Mouse (Mus musculus): ENCODE measurements around the gene Adh7. TPM values are rescaled to one million over a fixed set of nuclear protein-coding genes. Genes with fewer than 3 reads are reported as not detected.

The Adh7 gene
- polyA plus RNA-seq, 1 experiment, result 11.9 TPM

DNA sequence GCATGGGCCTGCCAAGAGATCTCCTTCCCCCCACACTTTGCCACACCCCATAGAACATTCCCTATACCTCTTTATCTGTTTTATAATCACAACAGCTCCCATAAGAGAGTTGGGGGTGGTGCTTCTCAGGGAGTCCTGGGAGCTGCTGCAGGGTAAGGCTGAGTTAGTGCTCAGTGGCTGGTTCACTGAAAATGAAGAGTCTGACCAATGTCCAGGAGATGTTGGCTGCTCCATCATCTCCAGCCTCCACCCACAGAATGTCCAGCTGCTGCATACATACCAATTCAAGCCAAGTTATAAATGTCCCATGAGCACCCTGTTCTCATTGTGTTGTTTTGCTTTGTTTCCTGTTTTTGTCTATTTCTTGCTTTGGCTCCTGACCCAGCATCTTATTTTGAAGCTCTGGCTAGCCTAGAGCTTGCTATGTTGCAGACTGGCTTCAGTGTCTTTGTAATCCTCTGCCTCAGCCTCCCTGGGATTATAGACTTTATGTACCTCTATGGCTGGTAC is 29.0 kb downstream of the Adh7 start:
- Histone ChIP-seq H3K27ac (ENCODE audit: insufficient read depth, low read length) (no peak overlapping the region), H3K4me3 (ENCODE audit: insufficient read depth, low read length) (no peak overlapping the region)
- TF ChIP-seq POLR2A (IDR thresholded peaks at IDR 0.05; ENCODE audit: low read depth, low read length), result no peak
- TF ChIP-seq CTCF (IDR thresholded peaks at IDR 0.05; ENCODE audit: borderline replicate concordance, insufficient read depth, low read length), result no peak

DNA sequence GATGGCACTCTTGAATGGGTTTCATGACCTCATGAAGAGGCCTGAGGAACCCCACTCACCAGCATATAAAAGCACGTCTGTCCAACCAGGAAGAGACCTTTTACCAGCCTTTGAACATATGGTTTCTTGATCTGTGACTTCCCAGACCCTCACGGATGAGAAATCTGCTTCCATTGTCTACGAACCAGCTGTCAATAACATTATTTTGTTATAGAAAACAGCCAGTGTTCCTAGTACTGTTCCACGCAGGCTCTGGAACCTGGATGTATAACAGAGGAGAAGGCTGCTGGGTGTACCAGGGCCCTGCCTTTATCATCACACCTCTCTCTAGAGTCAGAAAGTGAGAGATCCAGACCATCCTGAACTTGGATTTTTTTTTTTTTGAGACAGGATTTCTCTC is 29.7 kb downstream of the Adh7 start:
- Histone ChIP-seq H3K4me3 (ENCODE audit: insufficient read depth, low read length) (no peak overlapping the region), H3K4me1 (ENCODE audit: control insufficient read depth, insufficient read depth, low read length) (no peaks in the 10 kb centered on the region), H3K27ac (ENCODE audit: insufficient read depth, low read length) (no peak overlapping the region)
- TF ChIP-seq CTCF (IDR thresholded peaks at IDR 0.05; ENCODE audit: borderline replicate concordance, insufficient read depth, low read length), result no peak
- no peak for TF ChIP-seq POLR2A (IDR thresholded peaks at IDR 0.05; ENCODE audit: low read depth, low read length)

More for the DNA sequence above, 29.0 kb downstream of the Adh7 start:
- H3K4me1 ChIP-seq (ENCODE audit: control insufficient read depth, insufficient read depth, low read length), result no peaks in the 10 kb centered on the region

DNA sequence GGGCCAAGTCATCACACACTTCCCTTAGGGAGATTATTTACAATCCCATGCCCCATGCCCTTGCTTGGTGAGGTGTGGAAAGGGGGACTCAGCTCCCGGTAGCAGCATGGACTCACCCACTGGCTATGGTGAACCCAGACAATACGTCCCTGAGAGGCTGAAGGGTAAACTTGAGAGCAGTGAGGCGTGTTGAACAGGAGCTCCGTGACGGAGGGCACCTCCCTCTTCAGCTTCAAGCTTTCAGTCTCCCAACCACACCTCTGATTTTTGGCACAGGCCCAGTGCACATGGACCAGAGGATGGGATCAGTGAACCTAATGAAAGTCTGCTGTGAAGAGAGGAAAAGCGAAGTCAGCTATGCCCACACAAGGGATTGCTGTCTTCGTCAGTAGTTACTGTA is 30.5 kb downstream of the Adh7 start:
- Histone ChIP-seq H3K4me3 (ENCODE audit: insufficient read depth, low read length) (no peak overlapping the region), H3K27ac (ENCODE audit: insufficient read depth, low read length) (no peak overlapping the region), H3K4me1 (ENCODE audit: control insufficient read depth, insufficient read depth, low read length) (no peaks in the 10 kb centered on the region)
- TF ChIP-seq CTCF (IDR thresholded peaks at IDR 0.05; ENCODE audit: borderline replicate concordance, insufficient read depth, low read length) (no peak), POLR2A (IDR thresholded peaks at IDR 0.05; ENCODE audit: low read depth, low read length) (no peak)

DNA sequence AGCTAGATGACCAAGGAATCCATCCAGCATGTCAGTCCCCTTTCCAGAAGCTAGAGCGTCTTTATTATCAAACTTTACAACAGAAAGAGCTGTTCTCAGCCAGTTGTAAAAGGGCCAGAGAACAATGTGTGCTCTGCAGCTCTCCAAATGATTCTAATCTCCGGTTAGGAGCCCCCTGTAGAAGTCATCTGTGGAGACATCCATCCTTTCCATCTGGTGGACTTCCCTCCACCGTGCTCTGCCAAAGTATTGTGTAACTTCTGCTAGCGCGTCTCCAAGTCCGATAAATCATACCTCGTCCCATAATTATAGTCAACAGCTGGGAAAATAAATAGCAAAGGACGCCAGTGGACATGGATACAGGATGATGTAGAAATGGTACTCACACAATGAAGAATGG is 31.2 kb downstream of the Adh7 start:
- H3K4me3 ChIP-seq (ENCODE audit: insufficient read depth, low read length), result no peak overlapping the region
- no peaks in the 10 kb centered on the region for H3K4me1 ChIP-seq (ENCODE audit: control insufficient read depth, insufficient read depth, low read length)
- no peak for TF ChIP-seq POLR2A (IDR thresholded peaks at IDR 0.05; ENCODE audit: low read depth, low read length)
- TF ChIP-seq CTCF (IDR thresholded peaks at IDR 0.05; ENCODE audit: borderline replicate concordance, insufficient read depth, low read length), result no peak
- no peak overlapping the region for H3K27ac ChIP-seq (ENCODE audit: insufficient read depth, low read length)

DNA sequence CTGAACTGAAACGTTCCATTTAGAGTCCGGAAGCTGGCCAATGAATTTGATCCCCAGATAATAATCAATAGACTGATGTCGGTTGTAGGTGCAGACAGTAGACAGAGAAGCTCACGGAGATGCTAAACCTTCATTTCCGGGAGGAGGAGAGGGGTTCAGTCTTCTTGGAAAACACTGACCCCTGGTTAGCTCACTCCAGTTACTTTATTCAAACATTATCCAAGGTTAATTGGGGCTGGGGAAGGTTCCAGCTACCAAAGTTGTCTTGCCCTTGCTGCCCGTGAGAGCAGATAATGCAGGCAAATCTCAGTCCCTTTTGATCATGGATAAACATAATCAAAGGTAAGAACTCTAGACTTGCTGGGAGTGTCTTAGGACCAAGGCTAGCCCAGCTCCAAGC is 33.6 kb downstream of the Adh7 start:
- TF ChIP-seq POLR2A (IDR thresholded peaks at IDR 0.05; ENCODE audit: low read depth, low read length) (no peak), CTCF (IDR thresholded peaks at IDR 0.05; ENCODE audit: borderline replicate concordance, insufficient read depth, low read length) (no peak)
- Histone ChIP-seq H3K4me3 (ENCODE audit: insufficient read depth, low read length) (no peak overlapping the region), H3K27ac (ENCODE audit: insufficient read depth, low read length) (no peak overlapping the region), H3K4me1 (ENCODE audit: control insufficient read depth, insufficient read depth, low read length) (no peaks in the 10 kb centered on the region)

DNA sequence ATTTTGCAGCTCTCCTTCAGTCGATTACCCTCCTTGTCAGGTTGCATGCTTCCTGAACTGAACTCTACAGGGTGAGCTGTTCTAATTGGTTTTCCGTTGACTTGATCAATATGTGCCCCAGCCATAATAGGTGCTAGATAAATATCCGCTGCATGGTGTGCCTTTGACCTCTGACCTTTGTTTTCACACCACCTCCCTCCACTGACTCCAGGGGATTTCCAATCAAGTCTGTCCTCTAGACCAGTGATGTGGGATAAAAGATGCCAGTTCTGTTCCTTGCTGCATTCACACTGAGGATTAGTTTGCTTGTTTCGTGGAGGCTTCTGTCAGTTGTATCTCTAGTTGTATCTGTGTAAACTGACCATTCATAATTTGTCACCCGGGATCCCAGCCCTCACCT is 36.6 kb downstream of the Adh7 start:
- no peaks in the 10 kb centered on the region for H3K4me1 ChIP-seq (ENCODE audit: control insufficient read depth, insufficient read depth, low read length)
- TF ChIP-seq CTCF (IDR thresholded peaks at IDR 0.05; ENCODE audit: borderline replicate concordance, insufficient read depth, low read length), result no peak
- TF ChIP-seq POLR2A (IDR thresholded peaks at IDR 0.05; ENCODE audit: low read depth, low read length), result no peak
- no peak overlapping the region for H3K27ac ChIP-seq (ENCODE audit: insufficient read depth, low read length)
- no peak overlapping the region for H3K4me3 ChIP-seq (ENCODE audit: insufficient read depth, low read length)

DNA sequence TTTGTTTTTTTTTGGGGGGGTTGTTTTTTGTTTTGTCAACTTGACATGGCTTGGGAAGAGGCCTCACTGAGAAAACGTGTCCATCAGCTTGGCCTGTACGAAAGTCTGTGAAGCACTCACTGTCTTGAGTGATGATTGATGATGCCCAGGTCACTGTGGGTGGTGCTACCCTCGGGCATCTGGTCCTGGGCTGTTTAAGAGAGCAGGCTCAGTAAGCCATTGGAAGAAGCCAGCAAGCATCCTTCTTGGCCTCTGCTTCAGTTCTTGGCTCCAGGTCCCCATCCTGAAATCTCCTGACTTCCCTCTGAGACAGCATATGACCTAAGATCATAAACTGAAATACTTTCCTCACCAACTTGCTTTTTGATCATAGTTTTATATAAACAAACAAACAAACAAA is 37.8 kb downstream of the Adh7 start:
- H3K27ac ChIP-seq (ENCODE audit: insufficient read depth, low read length), result no peak overlapping the region
- H3K4me3 ChIP-seq (ENCODE audit: insufficient read depth, low read length), result no peak overlapping the region
- no peaks in the 10 kb centered on the region for H3K4me1 ChIP-seq (ENCODE audit: control insufficient read depth, insufficient read depth, low read length)
- TF ChIP-seq CTCF (IDR thresholded peaks at IDR 0.05; ENCODE audit: borderline replicate concordance, insufficient read depth, low read length), result no peak
- no peak for TF ChIP-seq POLR2A (IDR thresholded peaks at IDR 0.05; ENCODE audit: low read depth, low read length)

DNA sequence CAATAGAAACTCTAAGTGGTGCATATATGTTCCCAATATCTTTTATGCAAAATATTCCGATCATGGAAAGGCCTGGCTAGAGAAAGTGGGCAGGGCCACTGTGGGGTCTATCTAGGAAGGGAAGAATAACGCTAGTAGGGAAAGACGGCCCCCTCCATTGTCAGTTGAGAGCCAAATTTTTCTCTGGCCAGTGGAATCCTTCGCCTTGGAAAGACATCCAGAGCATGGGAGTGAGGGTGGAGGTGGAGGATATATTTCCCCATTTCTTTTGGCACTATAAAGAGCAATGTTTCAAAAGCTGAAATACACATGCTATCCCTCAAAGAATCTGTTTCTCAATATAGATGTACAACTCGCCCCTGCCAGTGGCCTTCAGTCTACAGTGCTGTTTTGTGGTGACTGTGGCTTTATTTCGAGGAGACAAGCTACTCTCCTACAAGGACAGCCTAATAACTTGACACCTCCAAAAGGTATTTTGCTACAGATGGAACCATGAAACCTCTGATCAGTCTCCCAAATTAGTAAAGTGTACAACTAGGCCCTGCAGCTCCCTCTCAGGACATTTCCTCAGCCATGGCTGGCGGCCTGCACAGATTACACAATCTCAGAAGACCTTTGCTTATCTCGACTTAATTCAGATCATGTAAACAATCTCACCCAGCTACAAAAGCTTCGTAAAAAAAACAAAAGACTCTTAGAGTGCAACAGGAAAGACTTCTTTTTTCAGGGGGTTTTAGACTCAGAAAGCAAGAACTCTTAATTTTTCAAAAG is 38.4 kb downstream of the Adh7 start:
- TF ChIP-seq POLR2A (IDR thresholded peaks at IDR 0.05; ENCODE audit: low read depth, low read length), result no peak
- no peak for TF ChIP-seq CTCF (IDR thresholded peaks at IDR 0.05; ENCODE audit: borderline replicate concordance, insufficient read depth, low read length)
- no peak overlapping the region for H3K4me3 ChIP-seq (ENCODE audit: insufficient read depth, low read length)
- no peaks in the 10 kb centered on the region for H3K4me1 ChIP-seq (ENCODE audit: control insufficient read depth, insufficient read depth, low read length)
- no peak overlapping the region; the same call in 1 of the 2 replicates for H3K27ac ChIP-seq (ENCODE audit: insufficient read depth, low read length)

DNA sequence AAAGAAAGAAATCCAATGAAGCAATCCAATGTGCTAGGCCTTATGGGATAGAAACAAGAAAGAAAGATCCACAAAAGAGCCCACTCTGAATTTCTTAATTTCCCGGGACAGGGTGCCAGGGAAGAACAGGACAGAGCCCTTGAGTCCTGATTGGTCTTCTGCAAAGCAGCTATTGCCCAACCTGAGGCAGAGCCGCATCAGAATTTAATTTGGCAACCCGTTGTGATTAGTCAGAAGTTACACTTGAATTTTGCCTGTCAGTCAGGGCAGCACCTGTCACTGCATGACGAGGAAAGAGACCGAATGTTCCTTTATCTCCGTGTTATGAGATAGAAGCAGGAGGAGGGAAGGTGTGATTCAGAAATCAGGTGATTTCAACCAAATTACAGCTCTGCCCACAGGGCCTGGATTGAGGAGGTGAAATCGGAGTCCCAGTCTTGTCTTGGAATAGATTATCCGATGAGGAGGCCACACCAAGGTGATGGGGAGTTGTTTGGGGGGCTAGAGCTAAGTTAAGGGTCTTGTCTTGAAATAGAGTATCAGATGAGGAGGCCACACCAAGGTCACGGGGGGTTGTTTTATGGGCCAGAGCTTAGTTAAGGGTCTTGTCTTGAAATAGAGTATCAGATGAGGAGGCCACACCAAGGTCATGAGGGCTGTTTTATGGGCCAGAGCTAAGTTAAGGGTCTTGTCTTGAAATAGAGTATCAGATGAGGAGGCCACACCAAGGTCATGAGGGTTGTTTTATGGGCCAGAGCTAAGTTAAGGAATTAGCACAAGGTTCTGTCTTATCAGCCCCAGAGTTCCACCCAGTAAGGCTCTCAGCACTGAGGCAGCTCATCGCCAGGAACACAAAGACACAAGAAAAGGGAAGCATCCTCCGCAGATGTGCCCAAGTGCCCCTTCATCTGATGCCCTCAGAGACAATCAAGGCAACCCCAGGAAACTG is 43.4 kb downstream of the Adh7 start, which contains the start of gene Adh1:
Gene Adh1 (plus strand): TSS at position 271 of the 949 bp plus-strand sequence.
- H3K4me1 ChIP-seq (ENCODE audit: control insufficient read depth, insufficient read depth, low read length), result no peaks in the 10 kb centered on the region
- TF ChIP-seq CTCF (IDR thresholded peaks at IDR 0.05; ENCODE audit: borderline replicate concordance, insufficient read depth, low read length) (no peak), POLR2A (IDR thresholded peaks at IDR 0.05; ENCODE audit: low read depth, low read length) (no peak)
- no peak within 1 kb of the TSS for H3K4me3 ChIP-seq (ENCODE audit: insufficient read depth, low read length)
- no peak within 1 kb of the TSS for H3K27ac ChIP-seq (ENCODE audit: insufficient read depth, low read length)

Data from embryonic fibroblast, embryonic 13.5 days (primary cell).